ENCODE assay signal across 15 mouse cellular contexts in genomic region chr4:46589946-46590684, GRCm38 (mm10). TPM values are rescaled to one million over a fixed set of nuclear protein-coding genes. Genes with fewer than 3 reads are reported as not detected.
DNase-seq lines count a peak whose midpoint lies in the region; ATAC-seq lines count a peak whose summit lies in the region.
"Had no signal": no experiment of that assay in that cellular context is flagged by ENCODE, and none has a peak within 500 bp of the region (broad histone marks: within the 10 kb centered on the region; RNA-seq: fewer than 3 reads in every experiment).

No protein-coding gene starts in this region.

- ATAC-seq in cerebellum, adult (ENCODE audit: insufficient number of reproducible peaks, low FRiP score, low TSS enrichment) = no peak
- ATAC-seq in kidney, embryonic 16.5 days (ENCODE audit: low FRiP score, low TSS enrichment) = peak; percentile 68
- ATAC-seq: lung, postnatal 0 days had no signal

- no peak overlapping the region for H3K9ac ChIP-seq in kidney, embryonic 16.5 days (replicated peaks; ENCODE audit: low read length)
- H3K9ac ChIP-seq: embryonic facial prominence, embryonic 13.5 days; heart, embryonic 13.5 days; kidney, embryonic 15.5 days; liver, embryonic 14.5 days; stomach, embryonic 15.5 days had no signal

- H3K27me3 ChIP-seq in kidney, embryonic 16.5 days (ENCODE audit: insufficient read depth, low read length) = no peaks in the 10 kb centered on the region
- H3K27me3 ChIP-seq: embryonic facial prominence, embryonic 13.5 days; kidney, embryonic 15.5 days; stomach, embryonic 15.5 days had no signal

- H3K4me3 ChIP-seq in kidney, embryonic 16.5 days (ENCODE audit: low read length) = no peak overlapping the region
- H3K4me3 ChIP-seq: embryonic facial prominence, embryonic 13.5 days; heart, embryonic 13.5 days; kidney, embryonic 15.5 days; stomach, embryonic 15.5 days had no signal

- intact Hi-C loops in left cerebral cortex, postnatal 25 days (cut with DNase I) = no loop called here

- no peaks in the 10 kb centered on the region for H3K9me3 ChIP-seq in kidney, embryonic 16.5 days (ENCODE audit: low read length)
- H3K9me3 ChIP-seq: embryonic facial prominence, embryonic 13.5 days; heart, embryonic 13.5 days; kidney, embryonic 15.5 days; stomach, embryonic 15.5 days had no signal

- no peaks in the 10 kb centered on the region for H3K36me3 ChIP-seq in kidney, embryonic 16.5 days (ENCODE audit: insufficient read depth, low read length)
- H3K36me3 ChIP-seq: embryonic facial prominence, embryonic 13.5 days; heart, embryonic 13.5 days; kidney, embryonic 15.5 days; stomach, embryonic 15.5 days had no signal

- 28% methylated on average over 5 of the region's 5 CpGs for WGBS in kidney, embryonic 16.5 days

- peak; percentile 10 to 17 for DNase-seq in cerebellum, postnatal 25 days
- DNase-seq in kidney, adult 11 months = no peak
- peak; percentile 1 for DNase-seq in urinary bladder, postnatal 25 days (ENCODE audit: low spot score)
- no peak for DNase-seq in urinary bladder, postnatal 36 days (ENCODE audit: low spot score in 2 of 2)
- DNase-seq in left cerebral cortex, postnatal 25 days (ENCODE audit: low spot score in 2 of 2) = no peak
- DNase-seq: right cerebral cortex, adult 18-20 months; thymus, postnatal 25 days had no signal

- H3K27ac ChIP-seq in kidney, embryonic 16.5 days (ENCODE audit: low read length) = no peak overlapping the region
- H3K27ac ChIP-seq: embryonic facial prominence, embryonic 13.5 days; heart, embryonic 13.5 days; kidney, embryonic 15.5 days; liver, embryonic 14.5 days; stomach, embryonic 15.5 days had no signal

- peaks cover 13% of the 10 kb centered on the region for H3K4me1 ChIP-seq in kidney, embryonic 16.5 days (ENCODE audit: insufficient read depth, low read length)
- H3K4me1 ChIP-seq: stomach, embryonic 15.5 days had no signal

- no peak overlapping the region for H3K4me2 ChIP-seq in kidney, embryonic 16.5 days (replicated peaks; ENCODE audit: low read depth, low read length)
- H3K4me2 ChIP-seq: embryonic facial prominence, embryonic 13.5 days; heart, embryonic 13.5 days; kidney, embryonic 15.5 days; stomach, embryonic 15.5 days had no signal

RNA-seq across cellular contexts. Expression of gene Coro2a, which starts 11.9 kb away (rescaled TPM):
- 5.9 and 6.4 TPM in 2 replicates for polyA plus RNA-seq in kidney, embryonic 16.5 days (2015; fragmentation: Nextera tagmentation; extraction: Ambion mirVana)
- total RNA-seq in left cerebral cortex, postnatal 25 days (2021) = 10 to 100 TPM; 26.2 to 29.7 TPM

RNA-seq across cellular contexts. Expression of gene Trim14, which starts 54.2 kb away (rescaled TPM):
- 2.1 and 2.9 TPM in 2 replicates for polyA plus RNA-seq in kidney, embryonic 16.5 days (2015; fragmentation: Nextera tagmentation; extraction: Ambion mirVana)
- 1 to 10 TPM in 1 of 2 experiments, under 1 TPM in 1; 0.76 to 1.4 TPM for total RNA-seq in left cerebral cortex, postnatal 25 days (2021)

RNA-seq across cellular contexts. Expression of gene Tbc1d2, which starts 59.9 kb away (rescaled TPM):
- polyA plus RNA-seq in kidney, embryonic 16.5 days (2015; fragmentation: Nextera tagmentation; extraction: Ambion mirVana) = 3.4 and 3.7 TPM in 2 replicates
- 1 to 10 TPM; 2.6 to 3.3 TPM for total RNA-seq in left cerebral cortex, postnatal 25 days (2021)

Comparison
In these comparisons a context has a peak if more than half of its experiments do, and no peak if none do; other contexts are left out.
1. DNase-seq: peak in cerebellum, postnatal 25 days (2 of 2) and urinary bladder, postnatal 25 days (single experiment); none in kidney, adult 11 months (single experiment), urinary bladder, postnatal 36 days (0 of 2) and left cerebral cortex, postnatal 25 days (0 of 2).